Mouse (Mus musculus): Measurements from ENCODE around the gene Gm45208. TPM values are rescaled to one million over a fixed set of nuclear protein-coding genes. Genes with fewer than 3 reads are reported as not detected.

The Gm45208 gene
- polyA plus RNA-seq, 1 experiment from 2014 or later = 0.36 TPM

DNA sequence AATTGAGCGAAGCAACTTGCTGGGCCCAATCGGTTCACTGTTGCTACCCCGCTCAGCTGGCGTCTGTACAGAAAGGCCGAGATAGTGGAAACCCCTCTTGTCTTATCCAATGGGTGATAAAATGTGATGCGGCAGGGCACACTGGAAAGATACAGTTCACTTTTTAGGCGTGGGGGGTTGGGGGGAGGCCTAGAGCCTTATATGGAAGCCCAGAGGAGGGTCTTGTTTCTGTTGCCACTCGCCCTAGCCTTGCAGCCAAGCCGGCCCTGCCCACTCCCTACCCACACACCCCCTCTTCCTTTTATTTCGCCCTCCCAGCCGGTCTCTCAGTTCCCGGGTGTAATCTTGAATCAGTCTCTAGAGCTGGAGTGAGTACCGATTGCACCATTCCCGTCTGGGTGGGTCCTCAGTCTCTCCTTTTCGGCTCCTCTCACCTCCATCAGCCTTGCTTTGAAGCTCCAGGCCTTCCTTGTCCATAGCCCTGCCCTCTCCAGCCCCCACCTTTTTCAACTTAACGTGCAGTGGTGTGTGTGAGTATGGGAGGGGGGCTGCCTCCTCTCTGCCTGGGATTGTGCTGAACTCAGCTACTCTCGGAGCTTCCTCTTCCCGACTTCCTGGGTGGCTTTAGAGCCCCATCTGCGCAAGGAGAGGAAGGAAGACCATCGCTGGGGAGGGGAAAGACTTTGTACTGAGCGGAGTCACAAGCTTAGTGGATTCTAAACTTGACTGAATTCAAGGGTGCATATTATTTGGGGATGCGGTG is 41.8 kb downstream of the Gm45208 start:
- H3K9me3 ChIP-seq (replicated peaks) = peaks cover 22% of the 10 kb centered on the region
- H3K27ac ChIP-seq (replicated peaks) = peak overlapping the region; percentile 86
- peak overlapping the region; percentile 75 for H3K4me3 ChIP-seq
- H3K27me3 ChIP-seq (ENCODE audit: low read depth, poor library complexity, severe bottlenecking) = no peaks in the 10 kb centered on the region
- peak; percentile 45 for DNase-seq (ENCODE audit: low spot score)
- peaks cover 28% of the 10 kb centered on the region for H3K4me1 ChIP-seq
- peaks cover 30% of the 10 kb centered on the region for H3K36me3 ChIP-seq
- WGBS = 9% methylated on average over 22 of the region's 22 CpGs

DNA sequence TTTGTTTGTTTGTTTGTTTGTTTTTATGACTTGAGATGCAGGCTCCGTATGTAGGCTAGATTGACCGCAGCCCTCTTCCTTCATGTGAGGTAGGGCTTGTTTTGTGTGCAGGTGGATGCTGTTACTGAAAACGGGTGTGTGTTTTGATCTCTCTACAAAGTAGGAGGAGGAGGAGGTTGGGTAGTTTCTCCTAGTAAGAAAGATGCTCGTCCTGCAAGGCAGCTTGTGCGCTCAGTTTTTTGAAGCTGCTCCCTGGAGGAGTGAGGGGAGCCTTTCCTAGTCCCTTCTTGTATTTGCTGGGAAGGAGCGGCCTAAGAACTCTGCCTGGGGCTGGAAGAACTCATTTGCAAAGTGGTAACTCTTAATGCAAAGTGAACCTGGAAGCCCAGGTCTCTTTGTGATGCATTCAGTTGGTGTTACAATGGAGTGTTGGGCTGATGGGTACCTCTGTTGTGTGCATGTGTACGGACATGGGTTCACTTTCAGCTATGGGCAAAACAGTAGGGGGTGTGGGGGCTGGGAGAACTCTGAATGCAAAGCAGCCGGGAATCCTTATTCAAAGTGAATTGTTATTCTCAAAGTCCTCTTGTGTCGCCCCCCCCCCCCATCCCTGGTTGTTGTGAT is 42.7 kb downstream of the Gm45208 start:
- Histone ChIP-seq H3K4me1 (peaks cover 28% of the 10 kb centered on the region), H3K27me3 (ENCODE audit: low read depth, poor library complexity, severe bottlenecking) (no peaks in the 10 kb centered on the region), H3K9me3 (replicated peaks) (peaks cover 22% of the 10 kb centered on the region), H3K4me3 (peak overlapping the region; percentile 75), H3K36me3 (peaks cover 39% of the 10 kb centered on the region), H3K27ac (replicated peaks) (peak overlapping the region; percentile 28; the same call in 1 of the 2 replicates)
- WGBS = 13% methylated on average over 9 of the region's 9 CpGs
- no peak for DNase-seq (ENCODE audit: low spot score)

DNA sequence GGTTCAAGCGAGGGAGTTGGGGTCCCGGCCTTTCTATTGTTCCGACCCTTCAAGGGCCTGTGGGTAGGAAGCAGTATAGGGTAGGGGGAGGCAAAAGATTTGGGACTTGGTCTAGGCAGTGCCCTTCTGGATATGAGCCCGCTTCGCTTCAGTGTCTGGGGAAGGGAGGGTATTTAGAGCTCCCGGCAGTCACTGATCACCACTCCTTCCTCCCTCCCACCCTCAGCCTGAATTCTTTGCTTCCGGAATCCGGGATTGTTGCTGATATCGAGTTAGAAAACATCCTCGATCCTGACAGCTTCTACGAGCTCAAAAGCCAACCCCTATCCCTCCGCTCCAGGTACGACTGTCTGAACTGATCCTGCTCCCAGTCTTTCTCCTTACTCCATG is 43.2 kb downstream of the Gm45208 start:
- Histone ChIP-seq H3K4me1 (peaks cover 28% of the 10 kb centered on the region), H3K36me3 (peaks cover 44% of the 10 kb centered on the region), H3K27me3 (ENCODE audit: low read depth, poor library complexity, severe bottlenecking) (no peaks in the 10 kb centered on the region), H3K9me3 (replicated peaks) (peaks cover 22% of the 10 kb centered on the region), H3K4me3 (peak overlapping the region; percentile 75), H3K27ac (replicated peaks) (peak overlapping the region; percentile 28; the same call in 1 of the 2 replicates)
- WGBS = 28% methylated on average over 11 of the region's 13 CpGs
- no peak for DNase-seq (ENCODE audit: low spot score)

DNA sequence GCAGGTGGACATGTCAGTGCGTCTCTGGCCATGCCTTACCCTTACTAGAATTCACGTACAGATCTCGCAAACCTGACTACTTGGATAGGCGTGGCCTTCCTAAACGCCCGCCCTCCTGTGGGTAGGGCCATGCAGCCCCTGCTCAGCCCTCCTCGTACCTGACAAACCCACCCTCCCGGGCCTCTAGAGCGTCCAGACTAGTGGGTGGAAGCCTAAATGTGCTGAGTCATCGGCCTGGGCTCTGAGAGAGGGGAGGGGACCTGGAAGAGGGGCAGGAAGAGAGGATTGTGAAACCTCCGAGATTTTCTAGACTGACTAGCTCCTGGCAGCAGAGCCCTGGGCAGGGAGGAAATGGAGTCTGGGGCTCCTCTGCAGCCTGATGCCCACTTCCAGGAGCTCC is 43.7 kb downstream of the Gm45208 start:
- Histone ChIP-seq H3K4me3 (peak overlapping the region; percentile 75), H3K27me3 (ENCODE audit: low read depth, poor library complexity, severe bottlenecking) (no peaks in the 10 kb centered on the region), H3K9me3 (replicated peaks) (peaks cover 22% of the 10 kb centered on the region), H3K27ac (replicated peaks) (peak overlapping the region; percentile 28; the same call in 1 of the 2 replicates), H3K4me1 (peaks cover 28% of the 10 kb centered on the region), H3K36me3 (peaks cover 49% of the 10 kb centered on the region)
- peak; percentile 19 for DNase-seq (ENCODE audit: low spot score)
- 22% methylated on average over 11 of the region's 11 CpGs for WGBS

DNA sequence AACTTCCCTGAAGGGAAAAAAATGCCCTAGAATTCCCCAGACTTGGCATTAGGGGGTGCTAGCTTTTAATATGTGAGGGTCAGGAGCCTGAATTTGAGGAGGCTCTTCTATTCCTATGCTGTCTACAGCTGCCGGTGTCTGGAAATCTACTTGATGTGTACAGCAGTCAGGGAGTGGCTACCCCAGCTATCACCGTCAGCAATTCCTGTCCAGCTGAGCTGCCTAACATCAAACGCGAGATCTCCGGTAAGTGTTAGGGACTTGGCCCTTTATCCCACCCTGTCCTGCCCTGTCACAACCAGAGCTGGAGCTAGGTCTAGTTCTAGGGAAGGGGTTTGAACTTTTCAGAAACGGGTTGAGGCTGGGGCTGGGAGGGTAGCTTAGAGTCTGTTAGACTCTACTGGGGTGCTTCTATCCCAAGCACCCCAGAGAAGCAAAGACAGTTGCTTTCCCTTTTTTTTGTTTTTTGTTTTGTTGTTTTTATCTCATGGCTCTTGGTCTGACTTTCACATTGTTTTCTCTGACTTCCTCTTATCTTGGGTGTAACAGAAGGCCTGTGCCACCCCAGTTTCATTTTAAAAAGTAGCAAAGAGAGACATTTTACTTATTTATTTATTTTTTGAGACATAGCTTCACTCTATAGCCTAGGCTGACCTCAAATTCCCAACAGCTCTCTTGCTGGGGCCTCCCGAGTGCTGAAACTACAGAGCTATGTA is 47.4 kb downstream of the Gm45208 start:
- 88% methylated on average over 7 of the region's 7 CpGs for WGBS
- Histone ChIP-seq H3K36me3 (peaks cover 80% of the 10 kb centered on the region), H3K9me3 (replicated peaks) (peaks cover 15% of the 10 kb centered on the region)

DNA sequence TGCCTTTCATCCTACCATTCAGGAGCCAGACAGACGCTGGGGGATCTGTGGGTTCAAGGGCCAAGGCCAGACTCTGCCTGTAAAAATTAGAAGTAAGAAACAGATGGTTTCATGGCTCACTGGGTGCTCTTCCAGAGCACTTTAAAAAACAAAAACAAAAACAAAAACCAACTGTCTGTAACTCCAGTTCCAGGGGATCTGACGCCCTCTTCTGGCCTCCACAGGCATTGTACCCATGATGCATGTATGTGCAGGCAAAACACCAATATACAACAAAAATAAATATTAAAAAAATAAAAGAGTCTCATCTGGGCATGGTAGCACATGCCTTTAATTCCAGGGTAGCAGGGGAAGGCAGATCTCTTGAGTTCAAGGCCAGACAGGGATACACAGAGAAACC is 50.7 kb downstream of the Gm45208 start:
- Histone ChIP-seq H3K4me3 (no peak overlapping the region), H3K27ac (replicated peaks) (no peak overlapping the region), H3K4me1 (no peaks in the 10 kb centered on the region), H3K9me3 (replicated peaks) (peaks cover 6% of the 10 kb centered on the region; the same call in 1 of the 2 replicates), H3K36me3 (peaks cover 63% of the 10 kb centered on the region), H3K27me3 (ENCODE audit: low read depth, poor library complexity, severe bottlenecking) (no peaks in the 10 kb centered on the region)
- 55% methylated on average over 2 of the region's 2 CpGs for WGBS
- no peak for DNase-seq (ENCODE audit: low spot score)

More for the DNA sequence above, 47.4 kb downstream of the Gm45208 start:
- DNase-seq (ENCODE audit: low spot score) = no peak
- H3K4me3 ChIP-seq = no peak overlapping the region
- H3K27me3 ChIP-seq (ENCODE audit: low read depth, poor library complexity, severe bottlenecking) = no peaks in the 10 kb centered on the region
- H3K27ac ChIP-seq (replicated peaks) = no peak overlapping the region
- H3K4me1 ChIP-seq = peaks cover 16% of the 10 kb centered on the region

DNA sequence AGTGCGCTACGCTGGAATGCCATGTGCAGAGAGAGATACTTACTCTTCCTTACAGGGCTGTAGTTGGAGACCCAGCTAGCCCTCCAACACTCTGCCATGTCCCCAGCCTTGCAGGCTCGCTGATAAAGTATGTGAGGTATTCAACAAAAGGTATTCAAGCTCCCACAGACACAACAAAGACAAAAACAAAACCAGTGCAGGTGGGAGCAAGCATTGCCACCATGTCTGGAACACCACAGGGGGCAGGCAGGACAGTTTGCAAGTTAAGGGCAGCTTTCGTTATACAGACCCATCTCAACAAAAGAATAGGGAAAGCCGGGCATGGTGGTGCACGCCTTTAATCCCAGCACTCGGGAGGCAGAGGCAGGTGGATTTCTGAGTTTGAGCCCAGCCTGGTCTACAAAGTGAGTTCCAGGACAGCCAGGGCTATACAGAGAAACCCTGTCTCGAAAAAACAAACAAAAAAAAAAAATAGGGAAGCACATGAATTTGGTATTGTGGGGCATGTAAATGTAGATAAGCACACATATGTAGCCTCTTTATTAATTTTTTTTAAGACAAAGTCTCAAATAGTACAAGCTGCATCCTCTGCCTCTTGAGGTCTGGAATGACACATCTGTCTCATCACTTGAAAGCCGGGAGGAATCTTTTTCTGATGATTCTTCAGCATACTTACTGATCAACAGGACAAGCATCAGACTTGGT is 53.6 kb downstream of the Gm45208 start:
- WGBS = 80% methylated on average over 9 of the region's 9 CpGs
- Histone ChIP-seq H3K27me3 (ENCODE audit: low read depth, poor library complexity, severe bottlenecking) (no peaks in the 10 kb centered on the region), H3K4me1 (no peaks in the 10 kb centered on the region), H3K9me3 (replicated peaks) (peaks cover 6% of the 10 kb centered on the region; the same call in 1 of the 2 replicates), H3K36me3 (peaks cover 34% of the 10 kb centered on the region), H3K4me3 (no peak overlapping the region), H3K27ac (replicated peaks) (no peak overlapping the region)
- no peak for DNase-seq (ENCODE audit: low spot score)

DNA sequence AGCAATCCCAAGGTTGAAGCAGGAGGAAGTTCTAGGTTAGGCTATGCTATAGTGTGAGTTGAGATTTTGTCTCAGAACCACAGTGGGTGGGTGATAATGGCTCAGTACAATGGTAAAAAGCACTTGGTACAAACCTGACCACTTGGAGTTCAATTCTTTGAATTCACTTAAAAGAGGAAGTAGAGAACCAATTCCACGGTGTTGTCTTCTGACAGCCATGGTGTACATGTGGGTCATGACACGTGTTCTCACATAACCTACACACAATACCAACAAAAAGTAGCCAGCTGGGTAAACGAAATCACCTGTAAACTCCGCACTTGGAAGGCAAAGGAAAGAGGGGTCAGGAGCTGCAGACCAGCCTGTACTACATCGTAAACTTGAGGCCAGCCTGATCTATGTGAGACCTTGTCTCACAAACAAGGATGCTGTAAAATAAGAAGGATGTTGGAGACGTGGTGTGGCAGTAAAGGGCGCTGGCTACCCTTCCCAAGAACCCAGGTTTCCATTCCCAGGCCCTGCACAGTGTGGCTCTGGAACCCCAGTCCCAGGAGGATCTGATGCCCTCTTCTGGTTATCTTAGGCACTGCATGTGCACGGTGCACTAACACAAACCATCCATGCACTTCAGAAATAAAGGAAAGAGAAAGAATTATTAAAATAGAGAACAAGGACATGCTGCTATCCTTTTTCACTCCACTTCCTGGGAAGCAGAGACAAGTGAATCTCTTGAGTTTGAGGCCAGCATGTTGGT is 54.5 kb downstream of the Gm45208 start:
- Histone ChIP-seq H3K9me3 (replicated peaks) (peaks cover 6% of the 10 kb centered on the region; the same call in 1 of the 2 replicates), H3K36me3 (peaks cover 25% of the 10 kb centered on the region), H3K4me1 (no peaks in the 10 kb centered on the region), H3K27ac (replicated peaks) (no peak overlapping the region), H3K27me3 (ENCODE audit: low read depth, poor library complexity, severe bottlenecking) (no peaks in the 10 kb centered on the region), H3K4me3 (no peak overlapping the region)
- DNase-seq (ENCODE audit: low spot score) = peak; percentile 51
- 47% methylated on average over 8 of the region's 8 CpGs for WGBS

DNA sequence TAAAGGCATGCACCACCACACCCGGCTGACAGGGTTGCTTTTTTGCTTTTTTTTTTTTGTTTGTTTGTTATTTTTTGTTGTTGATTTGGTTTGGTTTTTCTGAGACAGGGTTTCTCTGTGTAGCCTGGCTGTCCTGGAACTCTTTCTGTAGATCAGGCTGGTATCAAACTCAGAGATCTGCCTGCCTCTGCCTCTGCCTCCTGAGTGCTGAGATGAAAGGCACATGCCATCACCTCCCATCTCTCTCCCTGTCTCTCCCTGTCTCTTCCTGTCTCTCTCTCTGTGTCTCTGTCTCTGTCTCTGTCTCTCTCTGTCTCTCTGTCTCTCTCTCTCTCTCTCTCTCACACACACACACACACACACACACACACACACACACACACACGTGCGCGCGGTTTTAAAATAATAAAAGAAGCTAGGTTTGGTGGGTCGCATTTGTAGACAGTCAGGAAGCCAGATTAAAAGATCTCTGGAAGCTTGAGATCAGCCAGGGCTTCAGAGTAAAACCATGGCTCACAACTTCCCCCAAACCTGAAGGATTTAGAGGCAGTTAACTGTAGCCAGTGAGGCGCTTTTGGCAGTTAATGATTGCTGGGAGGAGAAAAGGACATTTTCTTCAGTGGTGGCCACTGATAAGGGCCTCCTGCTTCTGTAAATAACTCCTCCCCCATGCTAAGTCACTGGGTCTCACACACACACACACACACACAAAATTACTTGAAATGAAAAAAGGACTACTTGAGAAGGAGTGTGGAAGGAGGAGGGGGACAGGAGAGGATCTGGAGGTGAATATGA is 56.6 kb downstream of the Gm45208 start:
- WGBS = 69% methylated on average over 7 of the region's 7 CpGs
- Histone ChIP-seq H3K27ac (replicated peaks) (no peak overlapping the region), H3K36me3 (peaks cover 10% of the 10 kb centered on the region)

DNA sequence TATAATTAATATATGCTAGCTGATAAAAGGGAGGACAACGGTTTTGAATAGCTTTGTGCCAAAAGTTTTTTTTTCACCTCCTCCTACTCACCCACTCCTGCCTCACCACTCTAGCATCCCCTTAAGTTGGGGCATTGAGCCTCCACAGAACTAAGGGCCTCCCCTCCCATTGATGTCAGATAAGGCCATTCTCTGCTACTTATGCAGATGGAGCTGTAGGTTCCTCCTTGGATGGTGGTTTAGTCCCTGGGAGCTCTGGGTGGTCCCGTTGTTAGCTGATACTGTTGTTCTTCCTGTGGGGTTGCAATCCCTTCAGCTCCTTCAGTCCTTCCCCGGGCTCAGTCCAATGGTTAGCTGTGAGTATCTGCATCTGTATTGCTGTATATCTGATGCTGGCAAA is 57.2 kb downstream of the Gm45208 start:
- Histone ChIP-seq H3K4me3 (no peak overlapping the region), H3K9me3 (replicated peaks) (0 out of 2 replicates have a peak, but pooled peaks cover 3% of the 10 kb centered on the region), H3K27me3 (ENCODE audit: low read depth, poor library complexity, severe bottlenecking) (no peaks in the 10 kb centered on the region), H3K27ac (replicated peaks) (no peak overlapping the region), H3K36me3 (peaks cover 4% of the 10 kb centered on the region; the same call in 1 of the 2 replicates), H3K4me1 (no peaks in the 10 kb centered on the region)
- no peak for DNase-seq (ENCODE audit: low spot score)
- WGBS = 21% methylated on average over 3 of the region's 3 CpGs

More for the DNA sequence above, 56.6 kb downstream of the Gm45208 start:
- Histone ChIP-seq H3K4me3 (no peak overlapping the region), H3K27me3 (ENCODE audit: low read depth, poor library complexity, severe bottlenecking) (no peaks in the 10 kb centered on the region), H3K4me1 (no peaks in the 10 kb centered on the region), H3K9me3 (replicated peaks) (0 out of 2 replicates have a peak, but pooled peaks cover 5% of the 10 kb centered on the region)
- DNase-seq (ENCODE audit: low spot score) = no peak
